1 mouse cellular context compared by ENCODE assay signal in the genomic region with DNA sequence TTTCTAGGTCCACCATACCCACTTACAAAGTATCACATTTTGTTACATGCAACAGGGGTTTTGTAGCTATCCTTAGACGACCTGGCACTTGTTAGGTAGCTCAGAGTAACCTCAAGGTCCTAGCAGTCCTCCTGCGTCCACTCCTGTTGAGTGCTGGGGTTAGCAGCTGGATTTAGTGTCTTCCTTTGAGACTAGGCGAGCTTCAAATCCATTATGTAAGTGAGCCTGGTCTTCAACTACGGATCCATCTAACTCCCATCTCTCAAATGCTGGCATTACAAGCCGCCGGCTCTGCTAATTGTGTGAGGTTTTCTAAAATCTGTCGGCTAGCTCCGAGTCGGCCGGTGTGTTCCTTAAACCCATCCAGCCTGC.
TF ChIP-seq lines count a peak whose summit lies in the region.

No protein-coding gene starts in this region.

TF ChIP-seq in MEL, 35 proteins besides CTCF, POLR2A, EP300 and RAD21 (continued from another document):
- peak; percentile 5; the same call in 1 of the 2 replicates for TF ChIP-seq SIN3A (IDR thresholded peaks at IDR 0.05; ENCODE audit: low read length)
TF ChIP-seq in MEL: peak in this region for 1.
